Mouse (Mus musculus) monocyte, adult 2 months (primary cell): Measurements from ENCODE around the gene Csrnp1.

Experiments used
- DNase-seq, 2 experiments: peaks; one replicate each; pipeline ENCODE4 v3.0.0; 2022; ENCODE audit warnings: low spot score in 2 of 2, low read depth in 1 of 2

Csrnp1 gene

DNA sequence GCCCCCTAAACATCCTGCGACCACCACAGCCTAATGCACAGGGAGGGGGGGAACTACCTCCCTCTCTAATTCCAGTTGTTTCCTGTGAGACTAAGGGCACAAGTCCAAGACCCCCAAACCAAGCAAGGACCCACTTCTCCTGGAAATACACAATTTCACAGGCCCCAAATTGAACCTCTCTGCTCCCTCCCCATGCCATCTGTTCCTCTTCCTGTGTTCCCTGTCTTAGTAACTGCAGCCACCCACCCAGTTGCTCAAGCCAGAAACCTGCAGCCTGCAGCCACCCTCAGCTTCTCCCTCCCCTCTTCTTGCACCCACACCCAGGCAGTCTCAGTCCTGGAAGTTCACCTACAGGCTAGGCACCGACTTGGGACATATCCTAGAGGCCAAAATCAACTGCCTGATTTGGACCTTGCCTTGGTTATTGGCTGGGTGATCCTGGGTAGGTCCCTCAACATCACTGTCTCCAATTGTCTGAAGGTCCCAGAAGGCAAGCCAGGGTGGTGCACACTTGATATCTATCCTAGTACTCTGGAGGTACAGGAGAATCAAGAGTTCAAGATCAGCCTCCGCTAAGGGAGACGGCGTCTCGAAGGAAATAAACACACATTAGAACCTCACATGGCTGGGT lies 5.5 kb downstream of the Csrnp1 start:
- no peak for DNase-seq

DNA sequence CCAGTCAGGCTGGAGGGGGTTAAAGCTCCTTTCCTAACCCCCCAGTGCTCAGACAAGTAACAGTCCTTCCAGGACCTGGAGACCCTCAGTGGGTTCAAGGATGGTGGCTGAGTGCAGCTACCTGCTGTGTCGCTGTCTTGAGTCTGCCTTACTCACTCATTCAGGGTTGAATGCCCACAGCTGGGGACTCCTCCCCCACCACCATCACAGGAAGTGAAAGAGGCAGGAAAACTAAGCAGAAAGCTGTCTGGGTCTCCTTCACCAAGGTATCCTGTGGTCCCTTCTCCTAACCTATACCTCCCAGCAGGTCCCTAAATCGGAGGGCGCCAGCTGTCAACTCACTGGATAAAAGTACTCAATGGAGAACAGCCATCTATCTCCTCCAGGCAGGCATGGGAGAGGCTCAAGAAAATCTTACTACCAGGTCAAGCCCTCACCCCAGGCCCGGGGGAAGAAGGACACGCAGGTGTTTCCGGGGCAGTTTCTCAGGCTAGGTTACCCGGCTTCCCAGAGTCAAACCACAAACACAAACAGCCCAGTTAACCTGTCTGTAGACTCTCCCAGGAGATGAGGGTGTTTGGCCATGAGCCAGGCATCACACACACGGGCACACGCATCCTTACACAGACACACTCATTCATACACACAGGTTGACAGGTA lies 6.2 kb downstream of the Csrnp1 start:
- DNase-seq = no peak

- DNase-seq = no peak
These were observed 6.8 kb downstream of the Csrnp1 start for GRCm38 (mm10) chr9:119977557-119978060.

- DNase-seq = no peak
These were observed 7.5 kb downstream of the Csrnp1 start for GRCm38 (mm10) chr9:119976704-119977556.

GRCm38 (mm10) chr9:119975286-119975685 lies 9.2 kb downstream of the Csrnp1 start:
- no peak for DNase-seq

GRCm38 (mm10) chr9:119974609-119975008 lies 9.8 kb downstream of the Csrnp1 start:
- no peak for DNase-seq

- no peak for DNase-seq
These were observed 10.5 kb downstream of the Csrnp1 start for GRCm38 (mm10) chr9:119973869-119974520.

DNA sequence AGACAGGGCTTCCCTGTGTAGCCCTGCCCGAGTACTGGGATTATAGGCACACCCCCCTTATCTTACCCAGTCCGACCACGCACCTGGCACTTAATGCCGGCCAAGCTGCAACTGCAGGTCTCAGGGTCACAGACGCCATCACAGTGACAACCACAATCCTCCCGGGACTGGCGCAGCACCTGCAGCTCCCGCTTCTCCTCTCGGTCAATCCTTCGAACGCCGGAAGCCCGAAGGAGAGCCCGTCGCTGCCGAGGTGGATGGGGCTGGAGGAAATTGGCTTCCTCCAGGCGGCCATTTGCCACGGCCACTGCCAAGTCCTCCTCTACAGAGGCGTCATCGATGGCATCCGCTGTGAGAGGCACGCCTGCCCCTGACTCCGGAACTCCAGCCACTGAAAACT lies 11.2 kb downstream of the Csrnp1 start:
- DNase-seq = no peak

- DNase-seq = no peak
These were observed 11.9 kb downstream of the Csrnp1 start for GRCm38 (mm10) chr9:119972582-119972981.

DNA sequence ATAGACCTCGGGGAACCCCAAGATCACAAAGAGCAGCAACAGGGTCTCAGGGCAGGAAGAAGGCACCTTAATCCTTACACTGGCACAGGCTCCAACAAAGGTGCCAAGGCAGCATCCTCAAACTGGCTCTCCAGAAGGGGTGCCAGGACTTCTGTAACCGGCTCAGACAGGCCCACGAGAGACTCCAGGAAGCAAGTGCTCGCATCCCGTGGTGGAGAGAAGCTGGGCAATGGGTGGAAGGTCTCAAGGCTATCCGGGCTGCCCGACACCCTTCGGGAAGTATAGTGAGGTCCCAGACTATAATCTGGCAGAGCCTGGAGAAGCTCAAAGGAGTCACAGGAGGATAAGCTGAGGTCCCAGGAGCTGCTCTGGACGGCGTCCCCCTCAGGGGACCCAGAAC lies 12.3 kb downstream of the Csrnp1 start:
- DNase-seq = no peak

DNA sequence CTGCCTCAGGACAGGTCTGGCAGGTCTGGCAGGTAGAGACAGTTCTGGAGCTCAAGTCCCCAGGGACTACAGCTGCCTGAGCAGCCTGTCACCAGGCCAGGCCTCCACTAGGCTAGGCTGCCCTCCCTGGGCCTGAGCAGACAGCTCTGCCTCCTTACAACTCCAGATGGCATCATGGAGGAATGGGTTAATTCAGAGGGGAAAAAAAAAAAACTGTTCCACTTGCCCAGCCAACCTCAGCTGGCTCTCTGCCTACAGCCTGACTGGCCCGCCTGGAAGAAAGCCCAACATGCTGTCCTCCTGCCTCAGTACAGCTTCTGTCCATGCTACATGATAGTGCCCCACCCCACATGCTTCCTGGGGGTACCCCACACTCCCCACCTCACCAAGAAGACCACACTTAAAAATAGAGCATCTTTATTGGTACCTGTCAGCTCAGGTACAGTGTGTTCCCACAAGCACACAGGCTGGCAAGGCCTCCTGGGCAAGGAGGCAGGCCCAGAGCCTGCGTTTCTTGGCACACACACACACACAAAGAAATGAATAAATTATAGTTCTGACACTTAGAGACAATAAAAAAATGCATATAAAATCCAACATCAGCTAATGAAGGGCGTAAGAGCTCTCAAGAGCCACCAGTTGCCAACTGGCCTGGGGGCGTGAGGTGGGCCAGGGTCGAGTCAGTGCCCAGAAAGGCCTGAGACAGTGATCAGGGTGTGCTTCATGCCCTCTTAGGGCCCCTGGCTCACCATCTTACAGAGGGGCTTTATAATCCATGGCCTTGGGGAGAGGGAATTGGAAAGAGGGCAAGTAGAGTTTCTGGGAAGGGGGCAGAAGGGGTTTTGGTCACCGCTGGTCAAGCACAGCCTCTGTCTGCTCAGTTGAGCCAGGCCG lies 13.4 kb downstream of the Csrnp1 start:
- DNase-seq = no peak

GRCm38 (mm10) chr9:119970221-119970620 lies 14.2 kb downstream of the Csrnp1 start:
- DNase-seq = no peak

- DNase-seq = no peak
These were observed 14.6 kb downstream of the Csrnp1 start for GRCm38 (mm10) chr9:119969811-119970210.

- DNase-seq = no peak
These were observed 18.1 kb downstream of the Csrnp1 start for GRCm38 (mm10) chr9:119966221-119966910.

DNA sequence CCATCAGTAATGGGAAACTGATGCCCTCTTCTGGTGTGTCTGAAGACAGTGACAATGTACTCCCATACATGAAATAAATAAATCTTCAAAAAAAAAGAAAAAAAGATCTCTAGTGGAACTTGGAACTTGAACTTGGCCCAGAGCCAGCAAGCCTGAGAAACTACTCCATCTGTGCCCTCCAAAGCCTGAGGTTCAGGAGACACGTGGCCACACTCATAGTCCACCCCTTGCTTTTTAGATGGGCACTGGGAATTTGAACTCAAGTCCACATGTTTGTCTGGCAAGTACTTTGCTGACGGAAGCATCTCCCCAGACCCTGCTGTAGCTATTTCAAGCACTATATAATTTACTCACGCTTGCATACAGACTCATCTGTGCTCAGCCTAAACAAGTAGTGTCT lies 19.3 kb downstream of the Csrnp1 start:
- DNase-seq = no peak

GRCm38 (mm10) chr9:119964206-119964605 lies 20.3 kb downstream of the Csrnp1 start:
- no peak for DNase-seq

GRCm38 (mm10) chr9:119962987-119963667 lies 21.3 kb downstream of the Csrnp1 start:
- DNase-seq = no peak

GRCm38 (mm10) chr9:119962216-119962615 lies 22.2 kb downstream of the Csrnp1 start:
- no peak for DNase-seq

- no peak for DNase-seq
These were observed 25.6 kb downstream of the Csrnp1 start for GRCm38 (mm10) chr9:119958835-119959234.
